ENCODE assay signal across 11 mouse cellular contexts in the genomic region with DNA sequence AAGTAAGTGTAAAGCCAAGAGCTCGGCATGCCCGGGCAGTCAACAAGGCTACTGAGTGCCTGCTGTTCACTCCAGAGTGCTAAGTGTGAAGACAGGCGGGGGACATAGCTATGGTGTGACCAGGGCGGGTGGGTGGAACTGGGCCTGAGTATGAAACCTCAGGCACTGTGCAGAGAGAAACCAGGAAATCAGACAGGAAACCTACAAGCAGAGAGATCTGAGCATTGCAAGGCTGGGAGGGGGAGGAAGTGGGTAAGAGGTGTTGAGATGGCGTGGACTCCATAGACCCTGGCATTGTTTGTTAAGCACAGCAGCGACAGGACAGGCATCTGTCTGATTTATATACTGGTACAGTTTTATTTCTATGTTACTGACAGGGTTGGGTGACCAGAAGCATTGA. TPM values are rescaled to one million over a fixed set of nuclear protein-coding genes. Genes with fewer than 3 reads are reported as not detected.
DNase-seq lines count a peak whose midpoint lies in the region; ATAC-seq and TF ChIP-seq lines count a peak whose summit lies in the region.
"Had no signal": no experiment of that assay in that cellular context is flagged by ENCODE, and none has a peak within 500 bp of the region (broad histone marks: within the 10 kb centered on the region; RNA-seq: fewer than 3 reads in every experiment).

No protein-coding gene starts in this region.

- no peak overlapping the region for H3K9ac ChIP-seq in intestine, embryonic 15.5 days
- no peak overlapping the region for H3K9ac ChIP-seq in intestine, postnatal 0 days (ENCODE audit: low read depth, low read length)
- H3K9ac ChIP-seq in midbrain, embryonic 13.5 days (replicated peaks) = no peak overlapping the region

- TF ChIP-seq CTCF in intestine, postnatal 0 days (IDR thresholded peaks at IDR 0.05; ENCODE audit: low read depth) = no peak

- H3K27me3 ChIP-seq in intestine, embryonic 15.5 days (replicated peaks) = no peaks in the 10 kb centered on the region
- no peaks in the 10 kb centered on the region for H3K27me3 ChIP-seq in intestine, postnatal 0 days (replicated peaks; ENCODE audit: control insufficient read depth, insufficient read depth, low read length)
- H3K27me3 ChIP-seq in myocyte (ENCODE audit: control insufficient read depth, insufficient read depth, insufficient read length) = no peaks in the 10 kb centered on the region
- H3K27me3 ChIP-seq in midbrain, embryonic 13.5 days = no peaks in the 10 kb centered on the region

- WGBS in intestine, embryonic 15.5 days = 65% methylated on average over 6 of the region's 6 CpGs
- WGBS in intestine, postnatal 0 days = 67% methylated on average over 6 of the region's 6 CpGs
- 87% methylated on average over 6 of the region's 6 CpGs for whole genome bisulfite sequencing in midbrain, embryonic 13.5 days

- no peak overlapping the region for H3ac ChIP-seq in myocyte (ENCODE audit: control insufficient read depth, insufficient read length)

- no peaks in the 10 kb centered on the region for H3K9me3 ChIP-seq in intestine, embryonic 15.5 days
- H3K9me3 ChIP-seq in intestine, postnatal 0 days (ENCODE audit: control insufficient read depth) = no peaks in the 10 kb centered on the region
- no peaks in the 10 kb centered on the region for H3K9me3 ChIP-seq in midbrain, embryonic 13.5 days

- peak; percentile 37; the same call in 1 of the 2 replicates for ATAC-seq in intestine, embryonic 15.5 days
- no peak for ATAC-seq in intestine, postnatal 0 days
- no peak for ATAC-seq in midbrain, embryonic 13.5 days

- intact Hi-C loops in left cerebral cortex, postnatal 36 days (cut with DNase I) = no loop called here

- H3K4me2 ChIP-seq in intestine, embryonic 15.5 days (replicated peaks) = no peak overlapping the region
- no peak overlapping the region for H3K4me2 ChIP-seq in intestine, postnatal 0 days (replicated peaks; ENCODE audit: low read depth)
- peak overlapping the region; percentile 56 for H3K4me2 ChIP-seq in myocyte (ENCODE audit: low read depth)
- H3K4me2 ChIP-seq in midbrain, embryonic 13.5 days (replicated peaks) = no peak overlapping the region

- H3K36me3 ChIP-seq in intestine, embryonic 15.5 days = no peaks in the 10 kb centered on the region
- H3K36me3 ChIP-seq in intestine, postnatal 0 days (ENCODE audit: control insufficient read depth, insufficient read depth) = no peaks in the 10 kb centered on the region
- H3K36me3 ChIP-seq in myocyte (ENCODE audit: control insufficient read depth, insufficient read depth) = no peaks in the 10 kb centered on the region
- H3K36me3 ChIP-seq in midbrain, embryonic 13.5 days = no peaks in the 10 kb centered on the region

- no peaks in the 10 kb centered on the region for H3K4me1 ChIP-seq in intestine, embryonic 15.5 days (replicated peaks)
- no peaks in the 10 kb centered on the region for H3K4me1 ChIP-seq in intestine, postnatal 0 days (replicated peaks; ENCODE audit: control insufficient read depth, insufficient read depth, low read length)
- no peaks in the 10 kb centered on the region for H3K4me1 ChIP-seq in midbrain, embryonic 13.5 days (replicated peaks)

- DNase-seq in A20 (ENCODE audit: low read depth, low spot score) = peak; percentile 50
- DNase-seq in brain, adult 2 months (ENCODE audit: low read depth, low spot score) = peak; percentile 16
- no peak for DNase-seq in left cerebral cortex, postnatal 36 days (ENCODE audit: low spot score in 2 of 2)
- DNase-seq in cerebellum, adult 8-10 months = no peak

- no peaks in the 10 kb centered on the region for H3K79me2 ChIP-seq in myocyte (ENCODE audit: control insufficient read depth, insufficient read depth)

- H3K27ac ChIP-seq in intestine, embryonic 15.5 days = no peak overlapping the region
- H3K27ac ChIP-seq in intestine, postnatal 0 days (ENCODE audit: low read depth, low read length) = no peak overlapping the region
- no peak overlapping the region for H3K27ac ChIP-seq in midbrain, embryonic 13.5 days

- TF ChIP-seq POLR2A in myocyte (IDR thresholded peaks at IDR 0.05; ENCODE audit: insufficient read length, low read depth) = no peak

- H3K4me3 ChIP-seq in intestine, embryonic 15.5 days (replicated peaks) = no peak overlapping the region
- no peak overlapping the region for H3K4me3 ChIP-seq in intestine, postnatal 0 days (ENCODE audit: low read depth, low read length)
- H3K4me3 ChIP-seq in myocyte = no peak overlapping the region
- no peak overlapping the region for H3K4me3 ChIP-seq in midbrain, embryonic 13.5 days (replicated peaks)

TF ChIP-seq in myocyte, 11 proteins besides CTCF, POLR2A, EP300 and RAD21:
- TF ChIP-seq POLR2AphosphoS2 (IDR thresholded peaks at IDR 0.05; ENCODE audit: insufficient read length, low read depth) (no peak), REST (IDR thresholded peaks at IDR 0.05; ENCODE audit: insufficient read depth, insufficient read length) (no peak), E2F4 (IDR thresholded peaks at IDR 0.05; ENCODE audit: insufficient read depth) (no peak), CEBPB (IDR thresholded peaks at IDR 0.05; ENCODE audit: insufficient read depth, poor library complexity, severe bottlenecking) (no peak), MAX (IDR thresholded peaks at IDR 0.05; ENCODE audit: low read depth) (no peak), MYOD1 (IDR thresholded peaks at IDR 0.05; ENCODE audit: control insufficient read depth in 1 of 3, insufficient read length in 2 of 3, low read depth in 2 of 3) (no peak), MYOG (IDR thresholded peaks at IDR 0.05; ENCODE audit: control insufficient read depth in 1 of 3, insufficient read depth in 1 of 3, insufficient read length in 2 of 3, low read depth in 2 of 3) (no peak), SRF (IDR thresholded peaks at IDR 0.05; ENCODE audit: control insufficient read depth, insufficient read length, low read depth) (no peak), TCF3 (IDR thresholded peaks at IDR 0.05; ENCODE audit: insufficient read length, low read depth) (no peak), USF1 (IDR thresholded peaks at IDR 0.05; ENCODE audit: low read depth) (no peak), TCF12 (IDR thresholded peaks at IDR 0.05; ENCODE audit: insufficient read depth, poor library complexity, severe bottlenecking) (no peak)

RNA-seq across cellular contexts. Expression of a gene that starts 18.4 kb away (rescaled TPM):
- polyA plus RNA-seq in intestine, embryonic 15.5 days (2015; fragmentation: Nextera tagmentation; extraction: Ambion mirVana) = 51.3 and 66.1 TPM in 2 replicates
- polyA plus RNA-seq in intestine, postnatal 0 days (2015; fragmentation: Nextera tagmentation; extraction: Ambion mirVana) = 593 and 673 TPM in 2 replicates
- 80.4 TPM for polyA plus RNA-seq in myocyte (2012; fragmentation: generic; extraction: Trizol)
- 1 to 10 TPM; 1.1 TPM for total RNA-seq in left cerebral cortex, postnatal 36 days (2021)
- polyA plus RNA-seq in midbrain, embryonic 13.5 days (2015; fragmentation: Nextera tagmentation; extraction: Ambion mirVana) = 6.0 and 6.2 TPM in 2 replicates

RNA-seq across cellular contexts. Expression of a gene that starts 48.8 kb away (rescaled TPM):
- 0.72 and 0.90 TPM in 2 replicates for polyA plus RNA-seq in intestine, embryonic 15.5 days (2015; fragmentation: Nextera tagmentation; extraction: Ambion mirVana)
- 0.98 and 0.99 TPM in 2 replicates for polyA plus RNA-seq in intestine, postnatal 0 days (2015; fragmentation: Nextera tagmentation; extraction: Ambion mirVana)
- polyA plus RNA-seq in myocyte (2012; fragmentation: generic; extraction: Trizol) = 1.9 TPM
- under 1 TPM; 0.35 to 0.43 TPM for total RNA-seq in left cerebral cortex, postnatal 36 days (2021)
- polyA plus RNA-seq in midbrain, embryonic 13.5 days (2015; fragmentation: Nextera tagmentation; extraction: Ambion mirVana) = 0.98 and 1.4 TPM in 2 replicates
- total RNA-seq: heart, adult 8-10 months; MEL had no signal

RNA-seq across cellular contexts. Expression of a gene that starts 58.4 kb away (rescaled TPM):
- not detected in 2 replicates for polyA plus RNA-seq in intestine, embryonic 15.5 days (2015; fragmentation: Nextera tagmentation; extraction: Ambion mirVana)
- 0.09 TPM in 1 of 2 replicates, not detected in the other for polyA plus RNA-seq in intestine, postnatal 0 days (2015; fragmentation: Nextera tagmentation; extraction: Ambion mirVana)
- not detected for polyA plus RNA-seq in myocyte (2012; fragmentation: generic; extraction: Trizol)
- 1 to 10 TPM in 1 of 2 experiments, under 1 TPM in 1; 0.20 to 1.0 TPM for total RNA-seq in left cerebral cortex, postnatal 36 days (2021)
- polyA plus RNA-seq in midbrain, embryonic 13.5 days (2015; fragmentation: Nextera tagmentation; extraction: Ambion mirVana) = 0.05 TPM in 1 of 2 replicates, not detected in the other
- total RNA-seq: heart, adult 8-10 months; MEL had no signal
- polyA plus RNA-seq: large intestine, adult 2 months had no signal

Comparison
In these comparisons a context has a peak if more than half of its experiments do, and no peak if none do; other contexts are left out.
1. DNase-seq: peak in A20 (single experiment) and brain, adult 2 months (single experiment); none in left cerebral cortex, postnatal 36 days (0 of 2) and cerebellum, adult 8-10 months (single experiment).